Mouse (Mus musculus) CD4-positive naive resting alpha-beta T cell, adult 57 days (primary cell): ENCODE data around the gene Akt1. TPM values are rescaled to one million over a fixed set of nuclear protein-coding genes. Genes with fewer than 3 reads are reported as not detected.

Source experiments
- total RNA-seq: library from RNA; stranded (reverse); gene quantifications from one replicate; pipeline ENCODE4 v1.2.4, GENCODE M21; 2023

Gene Akt1
- 95.2 TPM for total RNA-seq

DNA sequence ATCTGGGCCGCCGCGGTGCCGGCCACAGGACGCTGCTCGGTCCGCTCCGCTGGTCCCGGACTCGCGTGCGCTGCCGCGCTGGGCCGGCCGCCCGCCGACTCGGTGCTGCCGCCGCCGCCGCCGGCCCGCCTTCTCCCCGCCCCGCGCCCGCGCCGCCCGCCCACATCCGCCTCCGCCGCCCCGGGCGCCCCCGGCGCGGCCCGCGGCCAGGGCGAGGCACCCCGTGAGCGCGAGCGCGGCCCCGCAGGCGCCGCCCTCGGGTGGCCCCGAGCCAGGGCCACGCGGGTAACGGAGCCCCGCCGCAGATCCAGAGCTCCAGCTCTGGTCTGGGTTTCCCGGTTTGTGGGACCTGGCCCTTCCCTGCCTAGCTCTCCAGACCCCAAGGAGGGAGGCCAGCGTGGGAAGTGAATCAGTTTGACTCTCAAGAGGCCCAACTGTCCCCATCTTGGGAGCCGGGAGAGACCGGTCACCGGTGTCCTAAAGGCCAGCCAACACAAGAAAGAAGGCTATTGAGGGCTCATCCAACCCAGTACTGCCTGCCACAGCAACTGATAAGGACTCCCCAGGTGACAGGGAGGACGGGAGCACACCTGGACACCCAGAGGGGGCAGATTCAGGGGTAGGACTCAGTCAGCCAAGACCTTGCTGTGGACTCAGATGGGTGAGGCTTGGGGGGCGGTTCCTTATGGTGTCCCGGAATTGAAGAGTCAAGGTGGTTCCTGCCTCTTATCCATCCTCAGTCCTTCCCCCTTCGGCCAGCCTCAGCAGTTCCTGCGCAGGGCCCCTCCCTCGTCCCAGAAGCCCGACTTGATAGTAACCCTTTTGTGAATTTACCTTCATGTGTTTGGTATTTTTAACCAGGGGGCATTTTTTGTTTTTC is at the start of gene Akt1:
Gene Akt1, minus strand, starts transcription at position 753 of the 880 bp plus-strand sequence.

DNA sequence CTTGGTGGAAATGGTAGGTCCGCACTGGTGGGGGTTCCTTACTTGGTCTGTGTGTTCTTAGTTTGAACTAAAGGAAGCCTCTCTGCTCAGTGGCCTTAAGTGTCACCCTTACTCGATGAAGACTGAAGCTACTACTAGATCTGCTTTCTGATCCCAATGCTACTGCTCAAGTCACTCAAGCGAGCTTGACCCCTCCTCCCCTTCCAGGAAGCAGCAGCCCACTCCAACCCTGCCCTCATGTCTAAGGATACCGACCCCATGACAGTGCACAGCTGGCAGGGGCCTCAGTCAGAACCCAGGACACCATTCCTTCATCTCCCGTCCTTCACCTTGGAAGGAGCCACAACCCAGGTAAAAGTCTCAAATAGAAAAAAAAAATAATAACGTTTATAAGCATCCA is 45.5 kb upstream of the Akt1 start, which contains the start of gene Cep170b:
Gene Cep170b, plus strand, starts transcription at position 240 of the 400 bp plus-strand sequence.

DNA sequence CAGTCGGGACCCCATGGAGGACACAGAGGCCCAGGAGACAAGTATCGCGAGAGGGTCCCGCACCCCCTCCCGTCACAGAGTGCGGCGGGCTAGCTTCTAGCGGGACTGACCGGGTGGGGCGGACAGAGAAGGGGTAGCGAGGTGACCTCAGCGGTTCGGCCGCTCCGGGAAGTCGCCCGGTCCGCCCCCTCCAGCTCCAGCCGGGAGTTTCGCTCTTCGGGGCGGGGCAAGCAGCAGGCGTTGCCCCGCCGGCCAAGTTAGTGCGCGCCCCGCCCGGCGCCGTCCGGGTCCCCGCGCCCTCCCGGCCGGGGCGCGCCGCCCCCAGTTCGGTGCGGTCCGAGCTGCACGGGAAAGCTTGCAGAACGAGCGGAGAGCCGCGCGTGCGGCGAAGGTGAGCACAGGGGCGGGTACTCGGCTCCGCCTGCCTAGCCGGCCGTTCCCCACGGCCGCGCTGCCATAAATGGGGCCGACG is 3.9 kb upstream of the Akt1 start, which contains the start of gene Zbtb42:
Gene Zbtb42, plus strand, starts transcription at position 274 of the 472 bp plus-strand sequence.

DNA sequence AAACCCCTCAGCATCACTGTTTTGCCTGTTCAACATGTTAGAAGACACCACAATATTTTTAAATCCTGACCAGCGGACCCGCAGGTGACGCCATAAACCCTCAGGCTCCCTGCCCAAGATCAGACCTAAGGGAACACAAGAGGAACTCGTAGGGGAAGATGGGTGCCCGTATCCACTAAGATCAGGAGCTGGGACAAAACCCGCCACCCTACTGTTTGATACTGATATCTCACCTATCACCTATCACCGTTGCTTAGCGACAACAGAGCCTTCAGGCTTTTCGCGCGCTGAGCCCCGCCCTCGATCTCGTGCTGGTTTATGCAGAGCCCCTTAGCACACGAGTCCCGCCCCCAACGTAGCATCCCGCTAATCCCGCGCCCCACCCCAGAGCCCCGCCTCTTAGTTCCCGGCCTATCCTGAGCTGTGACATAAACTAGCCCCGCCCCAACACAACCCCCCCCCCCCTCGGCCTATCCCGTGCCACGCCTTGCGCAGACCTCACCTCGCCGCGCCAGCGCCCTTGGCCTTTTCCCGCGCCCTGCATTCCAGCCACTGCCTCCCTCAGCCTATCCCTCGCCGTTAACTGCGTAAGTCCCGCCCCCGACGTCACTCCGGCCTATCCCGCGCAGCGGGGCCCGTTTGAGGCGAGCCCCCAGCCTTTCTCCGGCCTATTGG is 30.4 kb downstream of the Akt1 start, which contains the start of gene Siva1:
Gene Siva1, plus strand, starts transcription at position 500 of the 675 bp plus-strand sequence.

DNA sequence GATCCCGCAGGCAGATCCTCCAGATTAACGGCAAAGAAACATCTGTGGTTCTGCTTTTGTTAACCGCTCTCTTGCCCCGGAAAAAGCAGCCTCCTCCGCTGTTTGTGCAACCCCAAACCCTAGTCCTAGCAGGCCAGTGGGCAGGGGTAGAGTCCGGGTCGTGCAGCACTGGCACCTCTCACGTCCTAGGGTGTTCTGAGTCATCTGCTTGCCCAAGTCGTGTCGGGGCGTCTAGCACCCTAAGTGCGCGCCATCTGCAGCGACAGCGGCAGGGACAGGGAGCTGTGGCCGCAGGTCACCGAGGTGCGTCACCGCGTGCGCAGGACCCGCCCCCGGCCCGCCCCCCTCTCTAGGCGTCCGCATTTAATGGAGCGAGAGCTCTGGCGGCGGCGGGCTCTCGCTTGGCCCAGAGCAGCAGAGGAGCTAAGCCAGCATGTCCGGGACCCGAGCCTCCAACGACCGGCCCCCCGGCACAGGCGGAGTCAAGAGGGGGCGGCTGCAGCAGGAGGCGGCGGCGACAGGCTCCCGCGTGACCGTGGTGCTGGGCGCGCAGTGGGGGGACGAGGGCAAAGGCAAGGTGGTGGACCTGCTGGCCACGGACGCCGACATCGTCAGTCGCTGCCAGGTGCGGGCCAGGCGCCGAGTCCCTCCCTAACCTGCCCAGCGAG is 54.9 kb downstream of the Akt1 start, which contains the start of gene Adssl1:
Gene Adssl1, plus strand, starts transcription at position 360 of the 668 bp plus-strand sequence.

Other genes with a start within 250 kb of the Akt1 start
- gene A530016L24Rik, start 185.4 kb downstream of the Akt1 start, total RNA-seq = not detected
- not detected for gene Tmem179, start 158.1 kb downstream of the Akt1 start, total RNA-seq
- 66.8 TPM for gene Inf2, start 86.1 kb downstream of the Akt1 start, total RNA-seq
- gene Adssl1, start 54.8 kb downstream of the Akt1 start, total RNA-seq = 2.2 TPM
- gene Siva1, start 30.2 kb downstream of the Akt1 start, total RNA-seq = 20.5 TPM
- gene Zbtb42, start 3.9 kb upstream of the Akt1 start, total RNA-seq = 7.1 TPM
- 14.7 TPM for gene Cep170b, start 45.6 kb upstream of the Akt1 start, total RNA-seq
- gene Pld4, start 85.8 kb upstream of the Akt1 start, total RNA-seq = 16.8 TPM
- 1.8 TPM for gene Ahnak2, start 127.8 kb upstream of the Akt1 start, total RNA-seq
- gene Clba1, start 134.1 kb upstream of the Akt1 start, total RNA-seq = 0.30 TPM
- 36.2 TPM for gene Cdca4, start 154.5 kb upstream of the Akt1 start, total RNA-seq
- 397 TPM for gene Gpr132, start 193.3 kb upstream of the Akt1 start, total RNA-seq